8 mouse cellular contexts compared by ENCODE assay signal in genomic region chr9:56889817-56890216, GRCm38 (mm10). TPM values are rescaled to one million over a fixed set of nuclear protein-coding genes. Genes with fewer than 3 reads are reported as not detected.
DNase-seq lines count a peak whose midpoint lies in the region; ATAC-seq lines count a peak whose summit lies in the region.

No protein-coding gene starts in this region.

- H3K9me3 ChIP-seq in limb, embryonic 10.5 days (replicated peaks), result no peaks in the 10 kb centered on the region
- H3K9me3 ChIP-seq in midbrain, embryonic 12.5 days, result no peaks in the 10 kb centered on the region

- peak; percentile 70 for DNase-seq in urinary bladder, postnatal 25 days (ENCODE audit: low spot score)
- DNase-seq in urinary bladder, adult 2 months (ENCODE audit: low spot score), result no peak
- DNase-seq in embryo, embryonic 10.5 days (ENCODE audit: low spot score), result peak; percentile 95
- peak; percentile 74 to 75 for DNase-seq in kidney, adult 8-10 months
- peak; percentile 82 for DNase-seq in limb, embryonic 10.5 days (ENCODE audit: low spot score)
- DNase-seq in spleen, postnatal 10 days (ENCODE audit: low spot score in 2 of 2), result peak; percentile 30 to 69

- H3K4me2 ChIP-seq in midbrain, embryonic 12.5 days (replicated peaks), result peak overlapping the region; percentile 50

- H3K36me3 ChIP-seq in limb, embryonic 10.5 days, result peaks cover 29% of the 10 kb centered on the region; the same call in 1 of the 2 replicates
- no peaks in the 10 kb centered on the region for H3K36me3 ChIP-seq in midbrain, embryonic 12.5 days

- H3K4me1 ChIP-seq in limb, embryonic 10.5 days, result peaks cover 24% of the 10 kb centered on the region
- H3K4me1 ChIP-seq in midbrain, embryonic 12.5 days, result peaks cover 20% of the 10 kb centered on the region

- H3K27me3 ChIP-seq in limb, embryonic 10.5 days (ENCODE audit: low read depth, poor library complexity, severe bottlenecking), result peaks cover 25% of the 10 kb centered on the region
- H3K27me3 ChIP-seq in midbrain, embryonic 12.5 days, result peaks cover 27% of the 10 kb centered on the region

- peak overlapping the region; percentile 37; the same call in 1 of the 2 replicates for H3K27ac ChIP-seq in limb, embryonic 10.5 days
- no peak overlapping the region for H3K27ac ChIP-seq in midbrain, embryonic 12.5 days (replicated peaks)

- peak overlapping the region; percentile 40 for H3K4me3 ChIP-seq in limb, embryonic 10.5 days
- H3K4me3 ChIP-seq in midbrain, embryonic 12.5 days, result peak overlapping the region; percentile 27; the same call in 1 of the 2 replicates

- peak overlapping the region; percentile 43; the same call in 1 of the 2 replicates for H3K9ac ChIP-seq in midbrain, embryonic 12.5 days (replicated peaks)

- WGBS in limb, embryonic 10.5 days, result 7% methylated on average over 14 of the region's 14 CpGs
- 6% methylated on average over 14 of the region's 14 CpGs for WGBS in midbrain, embryonic 12.5 days

- ATAC-seq in granulocyte monocyte progenitor cell, adult 5-6 weeks (replicated peaks; ENCODE audit: poor library complexity, severe bottlenecking), result peak; percentile 56
- ATAC-seq in midbrain, embryonic 12.5 days (ENCODE audit: low FRiP score, low read depth), result peak; percentile 44; the same call in 1 of the 2 replicates

RNA-seq across cellular contexts. Expression of gene Cspg4, which starts 25.0 kb away (rescaled TPM):
- 27.7 and 39.1 TPM in 2 replicates for polyA plus RNA-seq in urinary bladder, adult 2 months (2012; rRNA removed)
- total RNA-seq in granulocyte monocyte progenitor cell, adult 5-6 weeks (2014; fragmentation: Nextera tagmentation), result not detected in 2 replicates
- total RNA-seq in granulocyte monocyte progenitor cell, adult 5-6 weeks (2017), result not detected in 2 replicates
- 2.1 and 5.0 TPM in 2 replicates for polyA plus RNA-seq in limb, embryonic 10.5 days (2016; fragmentation: Nextera tagmentation; extraction: Ambion mirVana)
- 3.5 and 4.0 TPM in 2 replicates for polyA plus RNA-seq in midbrain, embryonic 12.5 days (2016; fragmentation: Nextera tagmentation; extraction: Ambion mirVana)

RNA-seq across cellular contexts. Expression of gene Odf3l1, which starts 25.3 kb away (rescaled TPM):
- 0.96 and 1.1 TPM in 2 replicates for polyA plus RNA-seq in urinary bladder, adult 2 months (2012; rRNA removed)
- not detected in 2 replicates for total RNA-seq in granulocyte monocyte progenitor cell, adult 5-6 weeks (2014; fragmentation: Nextera tagmentation)
- not detected in 2 replicates for total RNA-seq in granulocyte monocyte progenitor cell, adult 5-6 weeks (2017)
- polyA plus RNA-seq in limb, embryonic 10.5 days (2016; fragmentation: Nextera tagmentation; extraction: Ambion mirVana), result 0.35 TPM in 1 of 2 replicates, not detected in the other
- not detected in 2 replicates for polyA plus RNA-seq in midbrain, embryonic 12.5 days (2016; fragmentation: Nextera tagmentation; extraction: Ambion mirVana)

RNA-seq across cellular contexts. Expression of gene Snx33, which starts 38.4 kb away (rescaled TPM):
- 21.3 and 24.1 TPM in 2 replicates for polyA plus RNA-seq in urinary bladder, adult 2 months (2012; rRNA removed)
- total RNA-seq in granulocyte monocyte progenitor cell, adult 5-6 weeks (2014; fragmentation: Nextera tagmentation), result 2.1 and 5.0 TPM in 2 replicates
- 1.5 and 2.0 TPM in 2 replicates for total RNA-seq in granulocyte monocyte progenitor cell, adult 5-6 weeks (2017)
- polyA plus RNA-seq in limb, embryonic 10.5 days (2016; fragmentation: Nextera tagmentation; extraction: Ambion mirVana), result 9.3 and 11.6 TPM in 2 replicates
- polyA plus RNA-seq in midbrain, embryonic 12.5 days (2016; fragmentation: Nextera tagmentation; extraction: Ambion mirVana), result 7.7 and 7.8 TPM in 2 replicates

RNA-seq across cellular contexts. Expression of gene Imp3, which starts 47.5 kb away (rescaled TPM):
- 121 and 136 TPM in 2 replicates for polyA plus RNA-seq in urinary bladder, adult 2 months (2012; rRNA removed)
- 95.8 and 123 TPM in 2 replicates for total RNA-seq in granulocyte monocyte progenitor cell, adult 5-6 weeks (2014; fragmentation: Nextera tagmentation)
- total RNA-seq in granulocyte monocyte progenitor cell, adult 5-6 weeks (2017), result 65.1 and 69.7 TPM in 2 replicates
- 70.5 and 77.9 TPM in 2 replicates for polyA plus RNA-seq in limb, embryonic 10.5 days (2016; fragmentation: Nextera tagmentation; extraction: Ambion mirVana)
- polyA plus RNA-seq in midbrain, embryonic 12.5 days (2016; fragmentation: Nextera tagmentation; extraction: Ambion mirVana), result 62.9 and 64.9 TPM in 2 replicates
